Mouse (Mus musculus) C2C12 (cell line): Measurements from ENCODE around the gene Erc1. TPM values are rescaled to one million over a fixed set of nuclear protein-coding genes. Genes with fewer than 3 reads are reported as not detected.

ENCODE experiments used
- H3K27me3 ChIP-seq: one replicate; pipeline ENCODE4 v1.6.1; 2011; ENCODE audit not compliant: control insufficient read depth, insufficient read depth, insufficient read length
- H3K36me3 ChIP-seq: one replicate; pipeline ENCODE4 v1.6.1; 2011; ENCODE audit not compliant: control insufficient read depth, insufficient read depth
- H3K4me3 ChIP-seq: one replicate; pipeline ENCODE4 v1.5.1; 2011; ENCODE audit warnings: mild to moderate bottlenecking, control low read depth; ENCODE audit not compliant: poor library complexity, insufficient read depth, severe bottlenecking
- H3K79me2 ChIP-seq: one replicate; pipeline ENCODE4 v1.6.1; 2011; ENCODE audit not compliant: control insufficient read depth, insufficient read depth
- H3K79me3 ChIP-seq: one replicate; pipeline ENCODE4 v1.6.1; 2011; ENCODE audit warnings: low read depth, control low read depth
- H3ac ChIP-seq: one replicate; pipeline ENCODE3; 2011; ENCODE audit warnings: low read depth; ENCODE audit not compliant: control insufficient read depth, insufficient read length
- CEBPB ChIP-seq: IDR thresholded peaks from one replicate; pipeline ENCODE4 v1.6.1; 2011; ENCODE audit warnings: low read depth, mild to moderate bottlenecking, control low read depth, moderate library complexity
- CTCF ChIP-seq: IDR thresholded peaks from one replicate; pipeline ENCODE4 v1.5.1; 2011; ENCODE audit not compliant: control insufficient read depth, insufficient read depth, insufficient read length
- FOSL1 ChIP-seq: IDR thresholded peaks from one replicate; pipeline ENCODE4 v1.8.0; 2011; ENCODE audit warnings: mild to moderate bottlenecking, low read length; ENCODE audit not compliant: poor library complexity, insufficient read depth, severe bottlenecking
- MAX ChIP-seq: IDR thresholded peaks from one replicate; pipeline ENCODE4 v1.6.1; 2011; ENCODE audit warnings: mild to moderate bottlenecking, control low read depth
- MYOD1 ChIP-seq: IDR thresholded peaks from one replicate; pipeline ENCODE4 v1.6.1; 2011; ENCODE audit warnings: low read depth; ENCODE audit not compliant: control insufficient read depth, insufficient read length
- MYOG ChIP-seq: IDR thresholded peaks from one replicate; pipeline ENCODE4 v1.6.1; 2011; ENCODE audit not compliant: control insufficient read depth, insufficient read length; ENCODE audit errors: extremely low read depth
- USF1 ChIP-seq: IDR thresholded peaks from one replicate; pipeline ENCODE4 v1.6.1; 2011; ENCODE audit warnings: low read depth, mild to moderate bottlenecking, control low read depth, moderate library complexity
- polyA plus RNA-seq: library from polyadenylated mRNA; unstranded; fragments of >200 nt; fragmentation: generic; extraction: Trizol; gene quantifications from one replicate; pipeline ENCODE4 v1.2.1, GENCODE M21; 2012; ENCODE audit warnings: missing spikeins

Gene Erc1
- polyA plus RNA-seq, 1 experiment: 10.2 TPM

DNA sequence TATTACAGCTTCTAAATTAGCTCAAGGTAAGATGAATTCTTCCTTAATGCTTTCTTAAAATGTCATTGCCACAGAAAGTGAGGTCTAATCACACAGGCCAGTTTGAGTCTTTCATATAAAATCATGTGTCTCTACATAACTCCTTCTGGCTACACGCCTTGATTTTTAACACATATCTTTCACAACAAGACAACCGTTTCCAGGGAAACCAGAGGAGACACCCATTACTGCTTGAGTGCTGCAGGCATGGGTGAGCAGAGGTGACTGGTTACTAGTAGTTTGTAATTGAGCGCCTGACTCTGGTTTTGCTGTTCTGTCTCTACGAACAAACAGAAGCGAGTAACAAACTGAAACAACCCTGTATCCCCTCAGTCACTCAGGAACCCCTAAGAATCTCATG is 51.7 kb downstream of the Erc1 start:
- H3K4me3 ChIP-seq: no peak overlapping the region
- no peaks in the 10 kb centered on the region for H3K36me3 ChIP-seq
- H3K79me2 ChIP-seq: no peaks in the 10 kb centered on the region
- TF ChIP-seq FOSL1: no peak
- no peak for TF ChIP-seq USF1
- no peak for TF ChIP-seq CTCF
- TF ChIP-seq MAX: no peak
- no peak for TF ChIP-seq MYOD1
- no peak for TF ChIP-seq MYOG
- no peak for TF ChIP-seq CEBPB
- no peak overlapping the region for H3ac ChIP-seq
- no peaks in the 10 kb centered on the region for H3K27me3 ChIP-seq
- H3K79me3 ChIP-seq: no peaks in the 10 kb centered on the region

DNA sequence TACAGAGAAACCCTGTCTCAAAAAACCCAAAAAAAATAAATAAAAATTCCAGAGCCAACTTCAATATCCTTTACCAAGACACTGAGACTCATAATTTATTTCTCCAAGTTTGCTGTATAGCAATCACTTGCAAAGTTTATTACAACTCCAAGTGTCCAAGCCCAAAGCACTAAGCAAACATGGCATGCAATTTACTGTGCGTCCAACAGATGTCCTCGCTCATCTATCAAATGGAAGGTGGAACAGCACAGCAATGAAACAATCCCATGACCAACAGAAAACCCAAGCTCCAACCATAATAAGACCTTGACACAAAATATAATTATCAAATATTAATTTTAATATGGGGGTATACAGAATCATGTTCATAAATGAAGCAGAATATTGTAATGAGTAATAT is 55.4 kb downstream of the Erc1 start:
- no peak overlapping the region for H3ac ChIP-seq
- H3K79me3 ChIP-seq: no peaks in the 10 kb centered on the region
- no peaks in the 10 kb centered on the region for H3K36me3 ChIP-seq
- H3K79me2 ChIP-seq: peaks cover 6% of the 10 kb centered on the region
- H3K4me3 ChIP-seq: no peak overlapping the region
- peak; percentile 51 for TF ChIP-seq CTCF
- no peak for TF ChIP-seq CEBPB
- no peaks in the 10 kb centered on the region for H3K27me3 ChIP-seq

DNA sequence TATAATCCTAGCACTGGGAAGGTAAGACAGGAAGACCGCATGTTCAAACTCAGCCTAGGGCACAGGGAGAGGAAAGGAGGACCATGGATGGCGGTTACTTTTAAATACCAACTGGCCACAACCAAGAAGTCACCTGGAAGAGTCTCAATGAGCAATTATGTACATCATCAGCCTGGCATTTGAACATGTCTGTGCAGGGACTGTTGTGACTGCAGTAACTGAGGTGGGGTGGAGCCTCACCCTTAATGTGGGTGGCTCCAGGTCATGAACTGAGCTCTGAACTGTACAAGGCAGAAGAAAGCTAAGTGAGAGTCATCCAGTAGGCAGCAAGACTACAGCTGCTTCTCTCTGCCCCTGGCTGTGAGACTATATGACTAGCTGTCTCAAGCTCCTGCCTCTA is 65.6 kb downstream of the Erc1 start:
- no peak for TF ChIP-seq MYOG
- TF ChIP-seq CEBPB: no peak
- TF ChIP-seq MYOD1: no peak
- TF ChIP-seq FOSL1: no peak
- TF ChIP-seq MAX: no peak
- TF ChIP-seq USF1: no peak
- TF ChIP-seq CTCF: no peak

DNA sequence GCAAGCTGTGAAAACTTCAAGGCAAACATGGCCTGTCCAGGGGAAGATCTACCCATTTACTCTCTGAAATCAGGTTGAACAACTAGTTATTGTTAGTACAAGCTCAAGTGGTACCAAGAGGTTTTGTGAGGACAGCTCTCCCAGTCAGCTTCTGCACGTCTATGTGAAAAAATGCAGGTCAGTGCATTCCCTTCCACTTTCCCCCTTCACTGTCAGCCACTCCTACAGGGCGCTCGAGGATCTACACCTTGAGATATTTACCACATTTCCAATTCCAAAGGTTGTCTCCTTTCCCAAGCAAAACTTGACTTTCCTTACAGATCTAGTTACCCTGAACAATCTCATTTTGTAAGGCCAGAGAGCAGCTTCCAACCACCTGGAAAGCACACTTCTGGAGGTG is 66.9 kb downstream of the Erc1 start:
- Histone ChIP-seq H3K79me2 (no peaks in the 10 kb centered on the region), H3K79me3 (no peaks in the 10 kb centered on the region), H3ac (no peak overlapping the region), H3K27me3 (no peaks in the 10 kb centered on the region), H3K36me3 (peaks cover 19% of the 10 kb centered on the region), H3K4me3 (no peak overlapping the region)
- TF ChIP-seq CEBPB: no peak
- no peak for TF ChIP-seq MAX
- no peak for TF ChIP-seq MYOG
- no peak for TF ChIP-seq MYOD1
- TF ChIP-seq CTCF: no peak
- TF ChIP-seq FOSL1: no peak
- TF ChIP-seq USF1: no peak

More for the DNA sequence above, 65.6 kb downstream of the Erc1 start:
- Histone ChIP-seq H3K79me2 (no peaks in the 10 kb centered on the region), H3K4me3 (no peak overlapping the region), H3K36me3 (peaks cover 19% of the 10 kb centered on the region), H3K27me3 (no peaks in the 10 kb centered on the region), H3K79me3 (no peaks in the 10 kb centered on the region), H3ac (no peak overlapping the region)

DNA sequence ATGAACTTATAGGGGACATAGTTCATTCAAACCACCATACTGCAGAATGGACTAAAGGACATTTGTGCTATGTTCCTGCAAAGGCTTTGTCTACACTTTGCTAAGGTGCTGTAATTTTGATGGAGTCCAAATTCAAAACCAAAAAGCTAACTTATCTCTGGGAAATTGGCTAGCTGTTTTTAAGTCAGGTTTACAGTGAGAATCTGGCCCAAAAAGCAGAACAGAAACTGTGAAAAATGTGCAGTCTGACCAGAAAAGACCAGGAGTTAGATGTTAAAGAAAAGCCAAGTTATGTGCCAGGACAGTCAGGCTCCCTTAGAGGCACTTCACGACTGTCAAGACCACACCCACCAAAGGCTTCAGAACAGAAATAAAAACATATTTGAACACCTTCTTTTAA is 79.2 kb downstream of the Erc1 start:
- H3K79me3 ChIP-seq: no peaks in the 10 kb centered on the region
- H3K27me3 ChIP-seq: no peaks in the 10 kb centered on the region
- no peak overlapping the region for H3K4me3 ChIP-seq
- no peak for TF ChIP-seq USF1
- TF ChIP-seq MAX: no peak
- TF ChIP-seq MYOD1: no peak
- no peak for TF ChIP-seq FOSL1
- TF ChIP-seq CEBPB: no peak
- TF ChIP-seq MYOG: no peak
- TF ChIP-seq CTCF: no peak
- no peaks in the 10 kb centered on the region for H3K79me2 ChIP-seq
- no peak overlapping the region for H3ac ChIP-seq
- H3K36me3 ChIP-seq: no peaks in the 10 kb centered on the region

DNA sequence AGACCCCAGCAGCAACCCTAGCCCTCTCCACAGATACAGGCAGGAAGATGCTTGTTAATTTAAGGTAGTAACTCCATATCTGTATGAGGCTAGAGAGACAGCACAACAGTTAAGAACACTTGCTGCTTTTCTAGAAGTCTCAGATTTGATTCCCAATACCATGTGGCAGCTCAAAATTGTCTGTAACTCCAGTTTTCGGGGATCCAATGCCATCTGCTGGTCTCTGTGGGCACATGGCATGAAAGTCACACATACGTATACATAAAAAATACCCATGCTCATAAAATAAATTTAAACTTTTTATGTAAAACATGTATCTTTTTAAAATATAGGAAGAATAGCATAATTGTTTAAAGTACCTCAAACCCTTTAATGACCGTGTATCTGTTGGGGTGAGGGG is 83.6 kb downstream of the Erc1 start:
- Histone ChIP-seq H3K4me3 (no peak overlapping the region), H3K27me3 (no peaks in the 10 kb centered on the region)
- TF ChIP-seq FOSL1 (no peak), MAX (no peak), MYOG (no peak), CTCF (no peak), MYOD1 (no peak), CEBPB (no peak), USF1 (no peak)

More for the DNA sequence above, 83.6 kb downstream of the Erc1 start:
- Histone ChIP-seq H3K79me3 (no peaks in the 10 kb centered on the region), H3K79me2 (no peaks in the 10 kb centered on the region), H3ac (no peak overlapping the region), H3K36me3 (peaks cover 6% of the 10 kb centered on the region)
